Mouse (Mus musculus) forebrain, embryonic 13.5 days (tissue): Measurements from ENCODE around the gene 2310022A10Rik. TPM values are rescaled to one million over a fixed set of nuclear protein-coding genes. Genes with fewer than 3 reads are reported as not detected.
A peak's percentile ranks its signal among the peaks of the same experiment; 100 is the strongest.
"Not testable (repeated sequence)": the region's sequence is repeated elsewhere in the genome, so short reads cannot be mapped to it uniquely, and the experiment has no call there.

ENCODE experiments used
- ATAC-seq: fragments of 200-750 bp; cut with Nextera tagmentation; 2 replicates; pipeline ENCODE4 v1.8.0; 2017
- H3K27ac ChIP-seq: fragments of 300-500 bp; sonication (generic); 2 replicates; pipeline ENCODE4 v1.5.1; 2015; ENCODE audit warnings: inconsistent platforms, mild to moderate bottlenecking, moderate library complexity
- H3K27me3 ChIP-seq: fragments of 300-500 bp; sonication (generic); 2 replicates; pipeline ENCODE4 v1.6.1; 2015; ENCODE audit warnings: mild to moderate bottlenecking, inconsistent platforms
- H3K36me3 ChIP-seq: fragments of 300-500 bp; sonication (generic); 2 replicates; pipeline ENCODE4 v1.6.1; 2015; ENCODE audit warnings: mild to moderate bottlenecking, inconsistent platforms; ENCODE audit not compliant: poor library complexity, severe bottlenecking
- H3K4me1 ChIP-seq: fragments of 300-500 bp; sonication (generic); 2 replicates; pipeline ENCODE4 v1.6.1; 2015; ENCODE audit warnings: inconsistent platforms
- H3K4me2 ChIP-seq: fragments of 300-500 bp; sonication (generic); 2 replicates; pipeline ENCODE4 v1.6.1; 2015; ENCODE audit warnings: inconsistent platforms, mild to moderate bottlenecking, moderate library complexity
- H3K4me3 ChIP-seq: fragments of 300-500 bp; sonication (generic); 2 replicates; pipeline ENCODE4 v1.5.1; 2015; ENCODE audit warnings: mild to moderate bottlenecking, inconsistent platforms
- H3K9ac ChIP-seq: fragments of 300-500 bp; sonication (generic); 2 replicates; pipeline ENCODE4 v1.6.1; 2015; ENCODE audit warnings: mild to moderate bottlenecking, inconsistent platforms
- H3K9me3 ChIP-seq: fragments of 300-500 bp; sonication (generic); replicated peaks from 2 replicates; pipeline ENCODE4 v1.6.1; 2016; ENCODE audit warnings: inconsistent platforms
- whole genome bisulfite sequencing: fragments of 180-500 bp; shearing (Covaris S2); methylation state at CpG from one replicate; pipeline ENCODE4 v1.1.7; 2015; 5-methylcytosine and 5-hydroxymethylcytosine counted together
- polyA plus RNA-seq: library from polyadenylated mRNA; unstranded; fragments of >200 nt; fragmentation: Nextera tagmentation; extraction: Ambion mirVana; gene quantifications from 2 replicates; pipeline ENCODE4 v1.2.1, GENCODE M21; 2015

Gene 2310022A10Rik
- polyA plus RNA-seq, 1 experiment from 2014 or later, result 35.1 TPM

GRCm38 (mm10) chr7:27608130-27608529 lies 55.1 kb downstream of the 2310022A10Rik start:
- H3K4me3 ChIP-seq, result no peak overlapping the region
- no peaks in the 10 kb centered on the region for H3K27me3 ChIP-seq
- peaks cover 46% of the 10 kb centered on the region for H3K4me1 ChIP-seq
- ATAC-seq, result no peak
- no peak overlapping the region; the same call in 1 of the 2 replicates for H3K27ac ChIP-seq
- H3K9ac ChIP-seq, result no peak overlapping the region
- 94% methylated on average over 3 of the region's 3 CpGs for WGBS
- no peak overlapping the region for H3K4me2 ChIP-seq
- H3K9me3 ChIP-seq, result no peaks in the 10 kb centered on the region
- peaks cover 28% of the 10 kb centered on the region for H3K36me3 ChIP-seq

DNA sequence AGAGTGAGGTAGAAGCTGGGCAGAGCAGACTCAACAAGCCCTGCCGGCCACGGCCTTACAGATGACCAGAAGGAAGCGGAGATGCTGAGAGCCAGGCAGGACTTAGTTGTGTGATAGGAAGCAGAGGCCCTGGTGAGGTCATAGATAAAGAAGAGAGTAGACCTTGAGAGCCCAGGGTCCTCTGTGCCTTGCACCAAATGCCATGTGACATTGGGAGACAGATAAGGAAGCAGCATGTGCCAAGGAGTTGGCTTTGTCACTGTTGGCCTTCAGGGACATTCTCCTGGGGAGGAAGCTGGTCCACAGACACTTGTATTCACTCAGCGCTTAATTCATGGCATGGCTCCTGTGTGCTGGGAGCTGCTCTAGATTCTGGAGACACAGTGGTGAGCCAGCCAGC lies 56.3 kb downstream of the 2310022A10Rik start:
- Histone ChIP-seq H3K27ac (no peak overlapping the region), H3K9me3 (no peaks in the 10 kb centered on the region), H3K36me3 (peaks cover 28% of the 10 kb centered on the region), H3K27me3 (no peaks in the 10 kb centered on the region), H3K4me1 (peaks cover 52% of the 10 kb centered on the region), H3K4me3 (no peak overlapping the region), H3K9ac (no peak overlapping the region), H3K4me2 (no peak overlapping the region)
- WGBS, result 93% methylated on average over 4 of the region's 4 CpGs
- ATAC-seq, result no peak

DNA sequence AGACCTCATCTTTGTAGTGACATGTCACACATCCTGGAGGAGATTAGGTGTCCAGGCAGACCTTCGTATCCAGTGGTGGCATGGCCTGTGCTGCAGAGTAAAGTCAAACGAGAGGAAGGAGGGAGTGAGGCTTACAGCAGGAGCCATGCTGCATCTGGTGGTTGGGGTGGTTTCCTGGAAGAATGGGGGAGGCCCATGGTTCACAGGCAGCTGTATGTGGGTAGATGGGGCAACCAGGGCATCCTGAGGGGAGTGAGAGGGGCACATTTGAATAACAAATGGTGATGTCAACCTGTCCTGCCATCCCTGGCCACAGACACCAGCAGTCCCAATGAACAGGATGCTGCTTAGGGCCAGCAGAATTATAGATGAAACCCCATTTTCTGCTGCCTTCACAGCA lies 56.7 kb downstream of the 2310022A10Rik start:
- H3K4me1 ChIP-seq, result peaks cover 52% of the 10 kb centered on the region
- no peaks in the 10 kb centered on the region for H3K9me3 ChIP-seq
- ATAC-seq, result no peak
- 85% methylated on average over 2 of the region's 2 CpGs for WGBS
- no peaks in the 10 kb centered on the region for H3K27me3 ChIP-seq
- no peak overlapping the region for H3K4me2 ChIP-seq
- H3K4me3 ChIP-seq, result no peak overlapping the region
- peaks cover 28% of the 10 kb centered on the region for H3K36me3 ChIP-seq
- H3K9ac ChIP-seq, result no peak overlapping the region
- H3K27ac ChIP-seq, result no peak overlapping the region

GRCm38 (mm10) chr7:27610370-27610769 lies 57.3 kb downstream of the 2310022A10Rik start:
- Histone ChIP-seq H3K27me3 (no peaks in the 10 kb centered on the region), H3K27ac (no peak overlapping the region), H3K9ac (no peak overlapping the region), H3K36me3 (peaks cover 28% of the 10 kb centered on the region), H3K4me3 (no peak overlapping the region), H3K4me2 (no peak overlapping the region), H3K9me3 (no peaks in the 10 kb centered on the region), H3K4me1 (peaks cover 52% of the 10 kb centered on the region)
- 95% methylated on average over 3 of the region's 3 CpGs for WGBS
- ATAC-seq, result no peak

DNA sequence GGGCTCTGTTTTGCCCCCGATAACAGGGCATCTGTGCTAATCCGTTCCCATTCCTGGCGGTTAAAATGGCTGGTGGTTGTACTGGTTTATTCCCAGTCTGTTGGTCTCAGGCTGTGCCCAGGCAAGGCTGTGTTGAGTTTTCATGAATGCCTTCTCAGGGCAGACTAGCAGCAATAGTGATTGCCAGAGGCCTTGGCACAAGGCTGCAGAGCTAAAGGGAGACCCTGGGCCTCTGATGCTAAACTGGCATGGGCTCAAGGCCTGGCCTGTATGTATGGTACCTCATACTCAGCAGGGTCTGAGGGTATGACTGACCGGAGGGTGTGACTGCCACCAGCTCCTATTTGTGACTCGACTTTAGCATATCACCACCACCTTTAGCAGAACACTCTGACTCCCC lies 57.8 kb downstream of the 2310022A10Rik start:
- H3K4me1 ChIP-seq, result peaks cover 47% of the 10 kb centered on the region
- no peaks in the 10 kb centered on the region for H3K9me3 ChIP-seq
- H3K4me3 ChIP-seq, result no peak overlapping the region
- no peak overlapping the region for H3K9ac ChIP-seq
- 91% methylated on average over 5 of the region's 5 CpGs for WGBS
- H3K4me2 ChIP-seq, result no peak overlapping the region
- H3K27me3 ChIP-seq, result no peaks in the 10 kb centered on the region
- peaks cover 29% of the 10 kb centered on the region for H3K36me3 ChIP-seq
- ATAC-seq, result no peak
- H3K27ac ChIP-seq, result no peak overlapping the region

- no peak overlapping the region for H3K4me2 ChIP-seq
- no peaks in the 10 kb centered on the region for H3K27me3 ChIP-seq
- WGBS, result 67% methylated on average over 4 of the region's 4 CpGs
- H3K27ac ChIP-seq, result peak overlapping the region; percentile 92
- ATAC-seq, result no peak
- no peak overlapping the region for H3K4me3 ChIP-seq
- H3K9ac ChIP-seq, result peak overlapping the region; percentile 21; the same call in 1 of the 2 replicates
- peaks cover 50% of the 10 kb centered on the region for H3K36me3 ChIP-seq
- H3K4me1 ChIP-seq, result peaks cover 30% of the 10 kb centered on the region
- no peaks in the 10 kb centered on the region for H3K9me3 ChIP-seq
Observed at GRCm38 (mm10) chr7:27612940-27613339, 59.9 kb downstream of the 2310022A10Rik start.

DNA sequence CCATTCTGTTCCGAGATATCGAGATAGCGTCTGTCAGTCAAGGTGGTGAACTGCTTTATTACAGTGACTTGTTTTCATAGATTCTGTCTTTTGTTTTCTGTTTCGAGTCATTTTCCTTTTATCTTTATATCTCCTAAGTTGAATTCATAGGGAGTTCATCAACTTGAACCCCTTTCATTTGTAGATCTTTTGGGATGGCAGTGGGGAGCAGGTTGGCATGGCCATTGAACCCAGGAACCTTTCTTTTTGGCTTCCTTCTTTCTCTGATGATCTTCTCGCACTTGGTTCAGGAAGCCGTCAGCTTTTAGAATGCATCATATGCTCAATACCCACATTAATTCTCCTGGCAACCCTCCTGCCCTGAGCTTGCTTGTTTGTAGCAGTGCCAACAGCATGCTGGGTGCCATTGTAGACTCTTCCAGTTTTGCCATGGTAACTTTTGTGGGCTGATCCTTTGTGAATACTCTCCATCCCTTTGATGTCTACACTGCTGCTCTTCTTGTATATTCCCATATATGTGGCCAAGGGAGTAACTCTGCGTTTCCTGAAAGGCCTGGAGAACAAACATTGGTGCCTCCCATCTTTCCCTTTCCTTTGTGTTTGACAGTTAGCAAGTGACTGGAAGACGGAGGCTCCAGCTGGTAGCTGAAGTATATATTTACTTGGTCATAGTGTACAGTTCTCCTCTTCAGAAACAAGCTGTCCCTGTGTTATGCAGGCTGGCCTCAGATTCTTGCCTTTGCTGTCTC lies 60.9 kb downstream of the 2310022A10Rik start:
- Histone ChIP-seq H3K9ac (peak overlapping the region; percentile 30; the same call in 1 of the 2 replicates), H3K36me3 (peaks cover 55% of the 10 kb centered on the region), H3K27ac (peak overlapping the region; percentile 92), H3K9me3 (no peaks in the 10 kb centered on the region), H3K4me1 (peaks cover 30% of the 10 kb centered on the region), H3K4me2 (peak overlapping the region; percentile 29), H3K4me3 (0 out of 2 replicates have a peak overlapping the region, but pooled peaks have one; percentile 1), H3K27me3 (no peaks in the 10 kb centered on the region)
- 31% methylated on average over 8 of the region's 8 CpGs for WGBS
- peak; percentile 86 for ATAC-seq

DNA sequence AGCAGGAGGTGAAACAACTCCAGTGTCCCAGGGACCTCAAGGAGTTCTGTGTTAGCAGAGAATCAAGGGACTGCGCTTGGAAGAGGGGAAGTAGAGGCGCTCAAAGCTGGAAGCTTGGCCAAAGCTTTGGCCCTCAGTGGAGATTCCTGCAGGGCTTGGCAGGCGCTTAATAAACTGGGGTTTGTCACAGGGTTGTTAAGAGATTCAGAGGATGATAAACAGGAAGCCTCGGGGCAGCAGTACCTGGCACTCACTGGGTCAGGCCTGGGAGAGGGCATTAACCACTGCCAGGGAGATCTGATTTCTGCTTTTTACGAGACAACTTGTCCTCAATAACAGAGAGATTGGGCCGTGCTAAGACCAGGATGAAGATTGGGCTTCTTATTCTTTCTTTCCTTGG lies 68.0 kb downstream of the 2310022A10Rik start:
- H3K4me3 ChIP-seq, result no peak overlapping the region
- H3K4me1 ChIP-seq, result no peaks in the 10 kb centered on the region
- no peak overlapping the region for H3K27ac ChIP-seq
- H3K36me3 ChIP-seq, result peaks cover 91% of the 10 kb centered on the region
- H3K4me2 ChIP-seq, result no peak overlapping the region
- WGBS, result 90% methylated on average over 6 of the region's 6 CpGs
- no peak overlapping the region for H3K9ac ChIP-seq
- no peaks in the 10 kb centered on the region for H3K9me3 ChIP-seq
- H3K27me3 ChIP-seq, result no peaks in the 10 kb centered on the region
- ATAC-seq, result no peak

GRCm38 (mm10) chr7:27622234-27622633 lies 69.2 kb downstream of the 2310022A10Rik start:
- ATAC-seq, result no peak
- Histone ChIP-seq H3K4me3 (no peak overlapping the region), H3K27ac (no peak overlapping the region), H3K4me2 (no peak overlapping the region), H3K27me3 (no peaks in the 10 kb centered on the region), H3K9ac (no peak overlapping the region), H3K4me1 (no peaks in the 10 kb centered on the region), H3K36me3 (peaks cover 89% of the 10 kb centered on the region), H3K9me3 (no peaks in the 10 kb centered on the region)
- 90% methylated on average over 1 of the region's 1 CpGs for WGBS

DNA sequence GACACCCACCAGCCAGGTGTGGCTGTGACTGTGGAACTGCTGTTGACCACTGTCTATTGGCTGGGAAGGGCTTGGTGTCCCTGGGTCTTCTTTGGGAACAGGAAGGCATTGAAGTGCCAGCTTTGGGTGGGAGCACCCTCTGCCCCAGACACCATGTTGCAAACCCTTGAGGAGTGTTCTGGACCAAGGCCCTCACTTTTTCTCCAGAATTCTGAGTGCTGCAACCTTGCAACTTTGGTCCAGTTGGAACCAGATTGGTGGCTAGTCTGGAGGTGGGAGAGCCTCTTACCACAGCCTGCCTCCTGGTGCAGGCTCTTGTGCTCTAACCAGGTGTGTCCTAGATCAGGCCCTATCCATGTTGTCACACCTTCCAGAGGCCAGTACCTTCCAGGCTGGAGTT lies 71.9 kb downstream of the 2310022A10Rik start:
- no peak overlapping the region for H3K9ac ChIP-seq
- H3K36me3 ChIP-seq, result peaks cover 89% of the 10 kb centered on the region
- H3K27me3 ChIP-seq, result no peaks in the 10 kb centered on the region
- no peak for ATAC-seq
- no peaks in the 10 kb centered on the region for H3K4me1 ChIP-seq
- no peak overlapping the region for H3K27ac ChIP-seq
- no peak overlapping the region for H3K4me3 ChIP-seq
- H3K4me2 ChIP-seq, result no peak overlapping the region
- no peaks in the 10 kb centered on the region for H3K9me3 ChIP-seq

DNA sequence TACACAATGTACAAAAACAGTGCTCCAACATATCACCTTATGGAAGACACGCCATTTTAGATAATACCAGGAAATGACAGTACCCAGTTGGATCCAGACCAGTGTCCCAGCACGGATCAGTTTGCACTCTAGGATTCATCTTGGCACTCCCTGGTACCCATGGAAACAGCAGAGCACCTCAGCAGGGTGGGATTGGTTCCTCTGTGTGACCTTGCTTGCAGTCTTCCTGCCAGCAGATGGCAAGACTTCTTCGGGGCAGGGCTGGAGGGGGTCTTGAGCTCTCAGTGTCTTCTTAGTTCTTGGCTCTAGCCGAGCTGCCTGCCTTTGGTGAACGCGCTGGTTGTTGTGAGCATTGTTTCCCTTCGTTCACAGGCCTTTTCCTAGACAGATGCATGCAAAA lies 74.7 kb downstream of the 2310022A10Rik start:
- H3K27me3 ChIP-seq, result no peaks in the 10 kb centered on the region
- no peak overlapping the region for H3K9ac ChIP-seq
- WGBS, result 86% methylated on average over 7 of the region's 7 CpGs
- H3K27ac ChIP-seq, result no peak overlapping the region
- H3K4me2 ChIP-seq, result no peak overlapping the region
- no peak for ATAC-seq
- no peaks in the 10 kb centered on the region for H3K4me1 ChIP-seq
- H3K9me3 ChIP-seq, result no peaks in the 10 kb centered on the region
- peaks cover 85% of the 10 kb centered on the region for H3K36me3 ChIP-seq
- H3K4me3 ChIP-seq, result no peak overlapping the region

GRCm38 (mm10) chr7:27628190-27628589 lies 75.2 kb downstream of the 2310022A10Rik start:
- 95% methylated on average over 6 of the region's 6 CpGs for WGBS

DNA sequence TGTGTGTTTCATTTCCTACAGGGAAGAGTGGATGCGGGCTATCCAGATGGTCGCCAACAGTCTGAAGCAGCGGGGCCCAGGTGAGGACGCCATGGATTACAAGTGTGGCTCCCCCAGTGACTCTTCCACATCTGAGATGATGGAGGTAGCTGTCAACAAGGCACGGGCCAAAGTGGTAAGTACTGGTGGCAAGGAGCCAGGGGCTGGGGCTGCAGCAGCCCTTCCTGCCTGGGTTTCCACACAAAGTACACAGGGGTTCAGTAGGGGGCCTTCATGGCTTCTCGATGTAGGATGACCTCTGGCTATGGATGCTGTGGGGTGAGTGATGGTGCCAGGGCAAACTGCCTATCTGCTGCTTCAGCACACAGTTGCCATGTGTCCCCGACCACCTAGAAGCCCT lies 75.8 kb downstream of the 2310022A10Rik start:
- WGBS, result 96% methylated on average over 7 of the region's 7 CpGs
- not testable (repeated sequence) for H3K27me3 ChIP-seq, H3K4me1 ChIP-seq, ATAC-seq, H3K4me3 ChIP-seq, H3K4me2 ChIP-seq, H3K9me3 ChIP-seq, H3K9ac ChIP-seq, H3K27ac ChIP-seq
- H3K36me3 ChIP-seq, result peaks cover 84% of the 10 kb centered on the region

More at GRCm38 (mm10) chr7:27628190-27628589, 75.2 kb downstream of the 2310022A10Rik start:
- Histone ChIP-seq H3K9me3 (no peaks in the 10 kb centered on the region), H3K9ac (no peak overlapping the region), H3K27ac (no peak overlapping the region), H3K4me3 (no peak overlapping the region), H3K27me3 (no peaks in the 10 kb centered on the region), H3K4me1 (no peaks in the 10 kb centered on the region), H3K4me2 (no peak overlapping the region), H3K36me3 (peaks cover 85% of the 10 kb centered on the region)
- ATAC-seq, result no peak
